Mouse (Mus musculus): Measurements from ENCODE around the gene Klf5. TPM values are rescaled to one million over a fixed set of nuclear protein-coding genes. Genes with fewer than 3 reads are reported as not detected.

The Klf5 gene
- total and polyA plus RNA-seq, 3 experiments = 0.69 to 3.9 TPM; not detected in 1

DNA sequence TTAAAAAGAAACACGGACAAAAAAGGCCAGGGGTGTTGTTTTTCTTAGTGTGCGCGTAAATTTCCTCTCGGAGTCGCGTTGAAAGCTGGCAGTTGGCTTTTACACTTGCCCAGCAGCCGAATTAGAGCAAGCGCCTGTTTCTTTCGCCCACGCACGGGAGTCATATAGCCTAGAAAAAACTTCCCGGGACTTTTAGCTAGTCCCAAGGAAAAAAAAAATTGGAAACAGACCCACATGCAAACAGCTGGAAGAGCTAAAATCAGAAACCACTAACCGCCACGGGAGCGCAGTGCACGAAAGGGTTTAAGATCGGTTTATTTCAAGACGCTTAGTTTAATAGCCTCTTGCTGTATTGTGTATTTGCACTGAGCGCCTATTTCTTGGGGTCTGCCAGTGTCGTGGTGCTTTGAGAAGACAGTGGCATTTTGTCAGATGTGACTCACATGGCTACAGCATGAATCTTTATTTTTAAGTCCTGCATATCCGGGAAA lies 1.3 kb downstream of the Klf5 start:
- peak overlapping the region; percentile 88 to 96 for H3K4me3 ChIP-seq (ENCODE audit: control insufficient read depth in 1 of 2, insufficient read depth in 1 of 2, low read depth in 2 of 2, low read length in 2 of 2)
- no peaks in the 10 kb centered on the region for H3K9me3 ChIP-seq (replicated peaks; ENCODE audit: insufficient read depth, low read length)
- no peak overlapping the region for H3K27ac ChIP-seq (ENCODE audit: control insufficient read depth, low read depth, low read length)
- peak; percentile 45 for DNase-seq (ENCODE audit: low read depth, low spot score)
- peaks cover 7% of the 10 kb centered on the region; the same call in 1 of the 2 replicates for H3K79me2 ChIP-seq (ENCODE audit: control insufficient read depth, insufficient read depth, low read length, poor library complexity)
- H3K9ac ChIP-seq (ENCODE audit: control insufficient read depth, low read depth, low read length, poor library complexity, severe bottlenecking) = peak overlapping the region; percentile 85
- H3K4me1 ChIP-seq (ENCODE audit: control insufficient read depth in 1 of 2, insufficient read depth in 2 of 2, low read length in 2 of 2) = peaks cover 5 to 9% of the 10 kb centered on the region in 2 experiments; a peak in 3 of 4 replicates
- H3K36me3 ChIP-seq (ENCODE audit: control insufficient read depth in 1 of 2, insufficient read depth in 2 of 2, low read length in 2 of 2) = peaks cover 0 to 12% of the 10 kb centered on the region in 2 experiments; a peak in 2 of 4 replicates
- H3K27me3 ChIP-seq (ENCODE audit: control insufficient read depth in 1 of 2, insufficient read depth in 2 of 2, low read length in 2 of 2) = no peaks in the 10 kb centered on the region
- no peak for TF ChIP-seq RAD21 (IDR thresholded peaks at IDR 0.05; ENCODE audit: low read depth, low read length)
- TF ChIP-seq POLR2A (IDR thresholded peaks at IDR 0.05; ENCODE audit: control insufficient read depth in 1 of 2, insufficient read depth in 1 of 2, low read depth in 1 of 2, low read length in 2 of 2, poor library complexity in 1 of 2) = no peak
- TF ChIP-seq POLR2AphosphoS2 (IDR thresholded peaks at IDR 0.05; ENCODE audit: low read length) = no peak
- TF ChIP-seq ZNF384 (IDR thresholded peaks at IDR 0.05; ENCODE audit: low read depth, low read length) = no peak
- TF ChIP-seq GABPA (IDR thresholded peaks at IDR 0.05; ENCODE audit: low read depth, low read length) = no peak
- TF ChIP-seq ZC3H11A (IDR thresholded peaks at IDR 0.05; ENCODE audit: low read depth, low read length) = no peak
- TF ChIP-seq TCF12 (IDR thresholded peaks at IDR 0.05; ENCODE audit: low read depth, low read length) = no peak

DNA sequence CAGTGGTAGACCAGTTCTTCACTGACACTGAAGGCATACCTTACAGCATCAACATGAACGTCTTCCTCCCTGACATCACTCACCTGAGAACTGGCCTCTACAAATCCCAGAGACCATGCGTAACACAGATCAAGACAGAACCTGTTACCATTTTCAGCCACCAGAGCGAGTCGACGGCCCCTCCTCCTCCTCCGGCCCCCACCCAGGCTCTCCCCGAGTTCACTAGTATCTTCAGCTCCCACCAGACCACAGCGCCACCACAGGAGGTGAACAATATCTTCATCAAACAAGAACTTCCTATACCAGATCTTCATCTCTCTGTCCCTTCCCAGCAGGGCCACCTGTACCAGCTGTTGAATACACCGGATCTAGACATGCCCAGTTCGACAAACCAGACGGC lies 3.0 kb downstream of the Klf5 start:
- no peak for DNase-seq (ENCODE audit: low read depth, low spot score)
- Histone ChIP-seq H3K4me3 (ENCODE audit: control insufficient read depth in 1 of 2, insufficient read depth in 1 of 2, low read depth in 2 of 2, low read length in 2 of 2) (no peak overlapping the region), H3K9me3 (replicated peaks; ENCODE audit: insufficient read depth, low read length) (no peaks in the 10 kb centered on the region), H3K36me3 (ENCODE audit: control insufficient read depth in 1 of 2, insufficient read depth in 2 of 2, low read length in 2 of 2) (peaks cover 0 to 11% of the 10 kb centered on the region in 2 experiments; a peak in 2 of 4 replicates), H3K27me3 (ENCODE audit: control insufficient read depth in 1 of 2, insufficient read depth in 2 of 2, low read length in 2 of 2) (no peaks in the 10 kb centered on the region), H3K4me1 (ENCODE audit: control insufficient read depth in 1 of 2, insufficient read depth in 2 of 2, low read length in 2 of 2) (peaks cover 5 to 9% of the 10 kb centered on the region in 2 experiments; a peak in 3 of 4 replicates), H3K79me2 (ENCODE audit: control insufficient read depth, insufficient read depth, low read length, poor library complexity) (peaks cover 7% of the 10 kb centered on the region; the same call in 1 of the 2 replicates), H3K9ac (ENCODE audit: control insufficient read depth, low read depth, low read length, poor library complexity, severe bottlenecking) (no peak overlapping the region), H3K27ac (ENCODE audit: control insufficient read depth, low read depth, low read length) (no peak overlapping the region)
- TF ChIP-seq GABPA (IDR thresholded peaks at IDR 0.05; ENCODE audit: low read depth, low read length) = no peak
- TF ChIP-seq GATA1 (IDR thresholded peaks at IDR 0.05; ENCODE audit: low read depth, low read length) = no peak
- TF ChIP-seq MXI1 (IDR thresholded peaks at IDR 0.05; ENCODE audit: low read depth, low read length) = no peak
- TF ChIP-seq RCOR1 (IDR thresholded peaks at IDR 0.05; ENCODE audit: low read depth, low read length) = no peak
- TF ChIP-seq SIN3A (IDR thresholded peaks at IDR 0.05; ENCODE audit: low read length) = no peak
- no peak for TF ChIP-seq SMC3 (IDR thresholded peaks at IDR 0.05; ENCODE audit: low read depth, low read length)
- no peak for TF ChIP-seq MYC (IDR thresholded peaks at IDR 0.05; ENCODE audit: low read depth, low read length)
- no peak for TF ChIP-seq TCF12 (IDR thresholded peaks at IDR 0.05; ENCODE audit: low read depth, low read length)

DNA sequence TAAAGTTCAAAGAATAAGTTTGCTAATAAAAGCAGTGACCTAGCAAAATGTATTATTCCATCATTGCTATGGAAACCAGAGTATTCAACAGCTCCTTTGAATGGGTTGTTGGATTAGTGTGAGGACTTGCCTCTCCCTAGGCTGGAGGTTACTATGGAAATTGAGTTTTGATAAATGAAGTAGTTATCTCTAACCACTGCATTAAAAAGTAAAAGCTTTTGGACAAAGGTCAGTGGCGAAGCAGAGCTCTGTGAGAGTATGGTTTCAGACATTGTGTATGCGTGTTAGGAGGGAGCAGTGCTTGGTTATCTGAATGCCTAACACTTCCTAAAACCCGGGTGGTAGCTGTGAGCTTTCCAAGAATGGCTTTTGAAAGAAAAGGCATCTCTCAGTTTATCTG lies 5.9 kb downstream of the Klf5 start:
- Histone ChIP-seq H3K9me3 (replicated peaks; ENCODE audit: insufficient read depth, low read length) (no peaks in the 10 kb centered on the region), H3K4me3 (ENCODE audit: control insufficient read depth in 1 of 2, insufficient read depth in 1 of 2, low read depth in 2 of 2, low read length in 2 of 2) (no peak overlapping the region), H3K27me3 (ENCODE audit: control insufficient read depth in 1 of 2, insufficient read depth in 2 of 2, low read length in 2 of 2) (no peaks in the 10 kb centered on the region), H3K4me1 (ENCODE audit: control insufficient read depth in 1 of 2, insufficient read depth in 2 of 2, low read length in 2 of 2) (peaks cover 5 to 9% of the 10 kb centered on the region in 2 experiments), H3K36me3 (ENCODE audit: control insufficient read depth in 1 of 2, insufficient read depth in 2 of 2, low read length in 2 of 2) (peaks cover 0 to 14% of the 10 kb centered on the region in 2 experiments; a peak in 2 of 4 replicates), H3K79me2 (ENCODE audit: control insufficient read depth, insufficient read depth, low read length, poor library complexity) (no peaks in the 10 kb centered on the region; the same call in 1 of the 2 replicates), H3K9ac (ENCODE audit: control insufficient read depth, low read depth, low read length, poor library complexity, severe bottlenecking) (no peak overlapping the region), H3K27ac (ENCODE audit: control insufficient read depth, low read depth, low read length) (no peak overlapping the region)
- no peak for DNase-seq (ENCODE audit: low read depth, low spot score)
- TF ChIP-seq TBP (IDR thresholded peaks at IDR 0.05; ENCODE audit: low read depth, low read length) = no peak
- TF ChIP-seq EP300 (IDR thresholded peaks at IDR 0.05; ENCODE audit: low read depth in 1 of 2, low read length in 2 of 2) = 0 out of 4 replicates have a peak, but pooled peaks of 1 of the 2 experiments have one; percentile 7
- TF ChIP-seq UBTF (IDR thresholded peaks at IDR 0.05; ENCODE audit: borderline replicate concordance, insufficient read depth, low read depth, low read length) = no peak
- no peak for TF ChIP-seq GABPA (IDR thresholded peaks at IDR 0.05; ENCODE audit: low read depth, low read length)
- TF ChIP-seq GATA1 (IDR thresholded peaks at IDR 0.05; ENCODE audit: low read depth, low read length) = no peak
- no peak for TF ChIP-seq RAD21 (IDR thresholded peaks at IDR 0.05; ENCODE audit: low read depth, low read length)
- no peak for TF ChIP-seq USF1 (IDR thresholded peaks at IDR 0.05; ENCODE audit: low read depth, low read length)
- no peak for TF ChIP-seq ZKSCAN1 (IDR thresholded peaks at IDR 0.05; ENCODE audit: low read depth, low read length)

Measured in MEL (cell line).